Mouse (Mus musculus) embryonic facial prominence, embryonic 11.5 days (tissue): ENCODE results near the gene Elfn2. TPM values are rescaled to one million over a fixed set of nuclear protein-coding genes. Genes with fewer than 3 reads are reported as not detected.

ENCODE experiments used
- ATAC-seq: fragments of 200-750 bp; cut with Nextera tagmentation; replicated peaks from 2 replicates; pipeline ENCODE4 v1.8.0; 2017; ENCODE audit warnings: low read depth; ENCODE audit not compliant: insufficient number of reproducible peaks, low FRiP score, low TSS enrichment
- DNase-seq: peaks from one replicate; pipeline ENCODE4 v3.0.0-alpha.2; 2015; ENCODE audit warnings: low spot score
- H3K27ac ChIP-seq: fragments of 300-500 bp; sonication (generic); replicated peaks from 2 replicates; pipeline ENCODE4 v1.5.1; 2014; ENCODE audit warnings: mild to moderate bottlenecking, low read depth, low read length, control low read depth
- H3K27me3 ChIP-seq: fragments of 300-500 bp; sonication (generic); 2 replicates; pipeline ENCODE4 v1.6.1; 2014; ENCODE audit warnings: mild to moderate bottlenecking, low read length, moderate library complexity, mixed read lengths; ENCODE audit not compliant: control insufficient read depth, insufficient read depth
- H3K36me3 ChIP-seq: fragments of 300-500 bp; sonication (generic); replicated peaks from 2 replicates; pipeline ENCODE4 v1.6.1; 2014; ENCODE audit warnings: low read depth, mild to moderate bottlenecking, low read length, moderate library complexity, mixed read lengths; ENCODE audit not compliant: control insufficient read depth, insufficient read depth
- H3K4me1 ChIP-seq: fragments of 300-500 bp; sonication (generic); 2 replicates; pipeline ENCODE4 v1.6.1; 2014; ENCODE audit warnings: low read length, mixed read lengths; ENCODE audit not compliant: control insufficient read depth, insufficient read depth
- H3K4me2 ChIP-seq: fragments of 300-500 bp; sonication (generic); 2 replicates; pipeline ENCODE4 v1.6.1; 2014; ENCODE audit warnings: low read depth, mild to moderate bottlenecking, control low read depth, low read length, moderate library complexity
- H3K4me3 ChIP-seq: fragments of 300-500 bp; sonication (generic); 2 replicates; pipeline ENCODE4 v1.5.1; 2014; ENCODE audit warnings: low read depth, low read length, control low read depth
- H3K9ac ChIP-seq: fragments of 300-500 bp; sonication (generic); replicated peaks from 2 replicates; pipeline ENCODE4 v1.6.1; 2014; ENCODE audit warnings: mild to moderate bottlenecking, control low read depth, low read length
- H3K9me3 ChIP-seq: fragments of 300-500 bp; sonication (generic); replicated peaks from 2 replicates; pipeline ENCODE4 v1.6.1; 2016; ENCODE audit warnings: mild to moderate bottlenecking, low read length, inconsistent platforms, mixed read lengths; ENCODE audit not compliant: control insufficient read depth
- WGBS: fragments of 180-500 bp; shearing (Covaris S2); extraction: QIAGEN DNeasy Blood & Tissue Kit; methylation state at CpG from one replicate; pipeline ENCODE4 v1.1.7; 2014; 5-methylcytosine and 5-hydroxymethylcytosine counted together
- polyA plus RNA-seq: library from polyadenylated mRNA; unstranded; fragments of >200 nt; fragmentation: Nextera tagmentation; extraction: Ambion mirVana; gene quantifications from 2 replicates; pipeline ENCODE4 v1.2.1, GENCODE M21; 2014

The Elfn2 gene
- polyA plus RNA-seq, 1 experiment from 2014 or later, result not detected

- H3K9me3 ChIP-seq, result no peaks in the 10 kb centered on the region
- no peak overlapping the region for H3K27ac ChIP-seq
- no peaks in the 10 kb centered on the region for H3K36me3 ChIP-seq
- DNase-seq, result no peak
- H3K9ac ChIP-seq, result no peak overlapping the region
- ATAC-seq, result no peak
- no peaks in the 10 kb centered on the region for H3K4me1 ChIP-seq
- H3K4me2 ChIP-seq, result no peak overlapping the region
- H3K27me3 ChIP-seq, result no peaks in the 10 kb centered on the region
- WGBS, result 66% methylated on average over 4 of the region's 4 CpGs
- no peak overlapping the region for H3K4me3 ChIP-seq
Observed at GRCm38 (mm10) chr15:78647746-78648145, 70.8 kb downstream of the Elfn2 start.

- DNase-seq (no peak), ATAC-seq (no peak)
- Histone ChIP-seq H3K4me2 (no peak overlapping the region), H3K9ac (no peak overlapping the region), H3K4me1 (no peaks in the 10 kb centered on the region), H3K27ac (no peak overlapping the region), H3K9me3 (no peaks in the 10 kb centered on the region), H3K4me3 (no peak overlapping the region), H3K36me3 (no peaks in the 10 kb centered on the region), H3K27me3 (no peaks in the 10 kb centered on the region)
- 57% methylated on average over 8 of the region's 8 CpGs for WGBS
Observed at GRCm38 (mm10) chr15:78644606-78645005, 74.0 kb downstream of the Elfn2 start.

GRCm38 (mm10) chr15:78643633-78644032 is 74.9 kb downstream of the Elfn2 start:
- 15% methylated on average over 6 of the region's 6 CpGs for WGBS
- DNase-seq, result no peak
- H3K4me2 ChIP-seq, result no peak overlapping the region
- H3K9ac ChIP-seq, result no peak overlapping the region
- no peak for ATAC-seq
- H3K27ac ChIP-seq, result no peak overlapping the region
- no peaks in the 10 kb centered on the region for H3K27me3 ChIP-seq
- no peaks in the 10 kb centered on the region for H3K4me1 ChIP-seq
- no peak overlapping the region for H3K4me3 ChIP-seq
- no peaks in the 10 kb centered on the region for H3K9me3 ChIP-seq
- no peaks in the 10 kb centered on the region for H3K36me3 ChIP-seq

- Histone ChIP-seq H3K36me3 (no peaks in the 10 kb centered on the region), H3K27me3 (no peaks in the 10 kb centered on the region), H3K4me2 (no peak overlapping the region), H3K27ac (no peak overlapping the region), H3K4me3 (no peak overlapping the region), H3K4me1 (no peaks in the 10 kb centered on the region), H3K9ac (no peak overlapping the region), H3K9me3 (no peaks in the 10 kb centered on the region)
- ATAC-seq, result no peak
- no peak for DNase-seq
- 34% methylated on average over 7 of the region's 7 CpGs for WGBS
Observed at GRCm38 (mm10) chr15:78635231-78635630, 83.3 kb downstream of the Elfn2 start.

GRCm38 (mm10) chr15:78634095-78634737 is 84.4 kb downstream of the Elfn2 start:
- Histone ChIP-seq H3K4me2 (no peak overlapping the region), H3K4me1 (no peaks in the 10 kb centered on the region), H3K9ac (no peak overlapping the region), H3K4me3 (no peak overlapping the region), H3K27me3 (no peaks in the 10 kb centered on the region), H3K36me3 (no peaks in the 10 kb centered on the region), H3K9me3 (no peaks in the 10 kb centered on the region), H3K27ac (no peak overlapping the region)
- ATAC-seq (no peak; the same call in 1 of the 2 replicates), DNase-seq (peak; percentile 87)
- 31% methylated on average over 10 of the region's 10 CpGs for WGBS

- Histone ChIP-seq H3K36me3 (no peaks in the 10 kb centered on the region), H3K4me2 (no peak overlapping the region), H3K9me3 (no peaks in the 10 kb centered on the region), H3K4me1 (no peaks in the 10 kb centered on the region), H3K27ac (no peak overlapping the region), H3K27me3 (no peaks in the 10 kb centered on the region), H3K4me3 (no peak overlapping the region), H3K9ac (no peak overlapping the region)
- WGBS, result 70% methylated on average over 5 of the region's 5 CpGs
- ATAC-seq (no peak), DNase-seq (no peak)
Observed at GRCm38 (mm10) chr15:78633413-78633812, 85.2 kb downstream of the Elfn2 start.

GRCm38 (mm10) chr15:78632387-78632786 is 86.2 kb downstream of the Elfn2 start:
- Histone ChIP-seq H3K4me1 (no peaks in the 10 kb centered on the region), H3K4me2 (no peak overlapping the region), H3K9ac (no peak overlapping the region), H3K4me3 (no peak overlapping the region), H3K27ac (no peak overlapping the region), H3K9me3 (no peaks in the 10 kb centered on the region), H3K27me3 (no peaks in the 10 kb centered on the region), H3K36me3 (no peaks in the 10 kb centered on the region)
- DNase-seq, result no peak
- WGBS, result 67% methylated on average over 2 of the region's 2 CpGs
- ATAC-seq, result no peak

GRCm38 (mm10) chr15:78626285-78626684 is 92.3 kb downstream of the Elfn2 start:
- no peaks in the 10 kb centered on the region for H3K4me1 ChIP-seq
- H3K4me3 ChIP-seq, result no peak overlapping the region
- 88% methylated on average over 13 of the region's 13 CpGs for WGBS

More at GRCm38 (mm10) chr15:78626285-78626684, 92.3 kb downstream of the Elfn2 start:
- Histone ChIP-seq H3K27me3 (no peaks in the 10 kb centered on the region), H3K9ac (no peak overlapping the region), H3K36me3 (no peaks in the 10 kb centered on the region), H3K27ac (no peak overlapping the region), H3K4me2 (no peak overlapping the region), H3K9me3 (no peaks in the 10 kb centered on the region)
- no peak for DNase-seq
- no peak for ATAC-seq
